Comparison of ENCODE assay signal across 8 mouse cellular contexts in genomic region chrX:10485664-10486211, GRCm38 (mm10). TPM values are rescaled to one million over a fixed set of nuclear protein-coding genes. Genes with fewer than 3 reads are reported as not detected.
DNase-seq lines count a peak whose midpoint lies in the region; ATAC-seq and TF ChIP-seq lines count a peak whose summit lies in the region.

No protein-coding gene starts in this region.

- H3K27me3 ChIP-seq in hindbrain, embryonic 16.5 days (replicated peaks; ENCODE audit: control insufficient read depth, insufficient read depth, low read length), result no peaks in the 10 kb centered on the region

- peak overlapping the region; percentile 88 for H3K27ac ChIP-seq in gastrocnemius, adult 2 months
- H3K27ac ChIP-seq in hindbrain, embryonic 16.5 days (ENCODE audit: low read depth, low read length), result peak overlapping the region; percentile 74

- DNase-seq in adrenal gland, postnatal 10 days, result peak; percentile 42
- peak; percentile 66 to 68 for DNase-seq in cerebellum, postnatal 36 days
- peak; percentile 63 for DNase-seq in gastrocnemius, adult 2 months
- peak; percentile 54 to 74 for DNase-seq in left cerebral cortex, adult 8-10 months (ENCODE audit: low spot score in 2 of 2)
- DNase-seq in lung, postnatal 36 days, result peak; percentile 50
- peak; percentile 47 for DNase-seq in right cerebral cortex, postnatal 4 days
- no peak for DNase-seq in spleen, adult 12 weeks (ENCODE audit: low spot score)

- WGBS in hindbrain, embryonic 16.5 days, result 17% methylated on average over 27 of the region's 27 CpGs

- peak overlapping the region; percentile 76 for H3K4me3 ChIP-seq in gastrocnemius, adult 2 months
- peak overlapping the region; percentile 55 for H3K4me3 ChIP-seq in hindbrain, embryonic 16.5 days (ENCODE audit: low read length)

- intact Hi-C loops in gastrocnemius, adult 2 months (cut with DNase I), result loop anchor here (10.0 kb wide), 1 partner anchor 271 kb away; the partner anchor contains the start of gene Rpgr

- no peaks in the 10 kb centered on the region for H3K4me1 ChIP-seq in hindbrain, embryonic 16.5 days (ENCODE audit: control insufficient read depth, insufficient read depth, low read depth, low read length)

- H3K4me2 ChIP-seq in hindbrain, embryonic 16.5 days (ENCODE audit: low read length), result peak overlapping the region; percentile 56

- no peaks in the 10 kb centered on the region for H3K36me3 ChIP-seq in hindbrain, embryonic 16.5 days (ENCODE audit: control insufficient read depth, insufficient read depth, low read length)

- TF ChIP-seq CTCF in gastrocnemius, adult 2 months (IDR thresholded peaks at IDR 0.05), result peak; percentile 38

- peak; percentile 91 for ATAC-seq in hindbrain, embryonic 16.5 days

- H3K9me3 ChIP-seq in hindbrain, embryonic 16.5 days (ENCODE audit: control insufficient read depth, low read length), result no peaks in the 10 kb centered on the region

- H3K9ac ChIP-seq in hindbrain, embryonic 16.5 days (ENCODE audit: low read depth, low read length), result peak overlapping the region; percentile 71

RNA-seq across cellular contexts. Expression of gene Tspan7, which starts 0.8 kb away (rescaled TPM):
- total RNA-seq in adrenal gland, postnatal 10 days (2021), result 100 to 1,000 TPM in 1 of 2 experiments, 10 to 100 TPM in 1; 95.2 to 107 TPM
- total RNA-seq in gastrocnemius, adult 2 months (2021), result 100 to 1,000 TPM in 1 of 2 experiments, 10 to 100 TPM in 1; 87.5 to 127 TPM
- 530 and 598 TPM in 2 replicates for polyA plus RNA-seq in hindbrain, embryonic 16.5 days (2015; fragmentation: Nextera tagmentation; extraction: Ambion mirVana)
- total RNA-seq in left cerebral cortex, adult 8-10 months (2022), result 1,000 to 10,000 TPM; 1,114 to 1,365 (median 1,299) TPM

Comparison
In these comparisons a context has a peak if more than half of its experiments do, and no peak if none do; other contexts are left out.
1. RNA of gene Tspan7, which starts 0.8 kb away (total RNA-seq): 1,114 to 1,365 TPM in left cerebral cortex, adult 8-10 months; 87.5 to 127 TPM in gastrocnemius, adult 2 months and 95.2 to 107 TPM in adrenal gland, postnatal 10 days; every median in the first group is over 4 times any median in the second.